In genomic region chr9:23363139-23363538, GRCm38 (mm10) we compare ENCODE assay signal across 32 mouse cellular contexts.
DNase-seq lines count a peak whose midpoint lies in the region; ATAC-seq and TF ChIP-seq lines count a peak whose summit lies in the region.
"Had no signal": no experiment of that assay in that cellular context is flagged by ENCODE, and none has a peak within 500 bp of the region (broad histone marks: within the 10 kb centered on the region; RNA-seq: fewer than 3 reads in every experiment).

No protein-coding gene starts in this region.

- 0 out of 2 replicates have a peak, but pooled peaks have one; percentile 34 for ATAC-seq in embryonic facial prominence, embryonic 11.5 days (replicated peaks; ENCODE audit: insufficient number of reproducible peaks, low FRiP score, low TSS enrichment, low read depth)
- peak; percentile 59; the same call in 1 of the 2 replicates for ATAC-seq in limb, embryonic 13.5 days (ENCODE audit: low FRiP score, low read depth)
- ATAC-seq: activated CD4-positive, CD25-positive, alpha-beta regulatory T cell, adult 4 months; forebrain, embryonic 13.5 days; inflammation-experienced regulatory T-cells, adult 6 months; midbrain, embryonic 13.5 days had no signal

- 39% methylated on average over 2 of the region's 2 CpGs for WGBS in kidney, adult 2 months
- WGBS in embryonic facial prominence, embryonic 11.5 days: 34% methylated on average over 2 of the region's 2 CpGs
- 27% methylated on average over 2 of the region's 2 CpGs for WGBS in limb, embryonic 13.5 days

- H3K4me3 ChIP-seq in kidney, adult 2 months (ENCODE audit: insufficient read depth, low read depth, low read length): no peak overlapping the region
- no peak overlapping the region for H3K4me3 ChIP-seq in embryonic facial prominence, embryonic 11.5 days (ENCODE audit: low read depth, low read length)
- no peak overlapping the region for H3K4me3 ChIP-seq in limb, embryonic 13.5 days
- H3K4me3 ChIP-seq: forebrain, embryonic 13.5 days; heart, embryonic 10.5 days; hindbrain, embryonic 15.5 days; layer of hippocampus, adult 2 months; liver, embryonic 13.5 days; midbrain, embryonic 13.5 days; neural tube, embryonic 13.5 days had no signal

- H3K9ac ChIP-seq in embryonic facial prominence, embryonic 11.5 days (replicated peaks; ENCODE audit: low read length): no peak overlapping the region
- H3K9ac ChIP-seq in limb, embryonic 13.5 days: no peak overlapping the region
- H3K9ac ChIP-seq: forebrain, embryonic 13.5 days; hindbrain, embryonic 15.5 days; liver, embryonic 13.5 days; midbrain, embryonic 13.5 days; neural tube, embryonic 13.5 days had no signal

- no peak overlapping the region for H3K4me2 ChIP-seq in embryonic facial prominence, embryonic 11.5 days (ENCODE audit: low read depth, low read length)
- 0 out of 2 replicates have a peak overlapping the region, but pooled peaks have one; percentile 5 for H3K4me2 ChIP-seq in limb, embryonic 13.5 days (replicated peaks)
- H3K4me2 ChIP-seq: forebrain, embryonic 13.5 days; hindbrain, embryonic 15.5 days; liver, embryonic 13.5 days; midbrain, embryonic 13.5 days; neural tube, embryonic 13.5 days had no signal

- H3K36me3 ChIP-seq in kidney, adult 2 months (ENCODE audit: control insufficient read depth, insufficient read depth, low read length): no peaks in the 10 kb centered on the region
- no peaks in the 10 kb centered on the region for H3K36me3 ChIP-seq in embryonic facial prominence, embryonic 11.5 days (replicated peaks; ENCODE audit: control insufficient read depth, insufficient read depth, low read depth, low read length)
- no peaks in the 10 kb centered on the region for H3K36me3 ChIP-seq in limb, embryonic 13.5 days
- H3K36me3 ChIP-seq: heart, embryonic 10.5 days; hindbrain, embryonic 15.5 days; liver, embryonic 13.5 days; midbrain, embryonic 13.5 days; neural tube, embryonic 13.5 days had no signal

- no peak for TF ChIP-seq CTCF in kidney, adult 2 months (conservative IDR thresholded peaks at IDR 0.05; ENCODE audit: insufficient read depth, insufficient read length, low read depth, low read length)

- no peak overlapping the region for H3K27ac ChIP-seq in kidney, adult 2 months (ENCODE audit: insufficient read depth, low read depth, low read length)
- peak overlapping the region; percentile 62 for H3K27ac ChIP-seq in embryonic facial prominence, embryonic 11.5 days (replicated peaks; ENCODE audit: low read depth, low read length)
- H3K27ac ChIP-seq in limb, embryonic 13.5 days: peak overlapping the region; percentile 56; the same call in 1 of the 2 replicates
- H3K27ac ChIP-seq: forebrain, embryonic 13.5 days; heart, embryonic 10.5 days; hindbrain, embryonic 15.5 days; layer of hippocampus, adult 2 months; liver, embryonic 13.5 days; macrophage; midbrain, embryonic 13.5 days; neural tube, embryonic 13.5 days; stomach, postnatal 0 days had no signal

- peak; percentile 15 for DNase-seq in adrenal gland, postnatal 10 days
- DNase-seq in adrenal gland, adult (ENCODE audit: inconsistent age in 2 of 2, low spot score in 1 of 2): no peak
- DNase-seq in kidney, adult 2 months: peak; percentile 22
- no peak for DNase-seq in kidney, adult 18-20 months
- peak; percentile 54 for DNase-seq in embryonic facial prominence, embryonic 11.5 days (ENCODE audit: low spot score)
- DNase-seq in frontal cortex, adult 2 months (ENCODE audit: extremely low spot score in 1 of 2, low spot score in 1 of 2): no peak
- DNase-seq in layer of hippocampus, adult 9-10 months (ENCODE audit: low spot score): no peak
- DNase-seq: adrenal gland, postnatal 14 days; cerebellum, adult 11 months; cerebellum, adult 9-11 months; gastrocnemius, postnatal 14 days; heart, postnatal 36 days; kidney, postnatal 36 days; left cerebral cortex, postnatal 4 days; liver, embryonic 13.5 days; lung, adult 18-20 months; lung, postnatal 10 days; right cerebral cortex, postnatal 4 days; thymus, adult 18-20 months; thymus, postnatal 25 days had no signal

- no peaks in the 10 kb centered on the region for H3K27me3 ChIP-seq in kidney, adult 2 months (replicated peaks; ENCODE audit: control insufficient read depth, insufficient read depth, low read length)
- no peaks in the 10 kb centered on the region for H3K27me3 ChIP-seq in embryonic facial prominence, embryonic 11.5 days (ENCODE audit: control insufficient read depth, insufficient read depth, low read length)
- H3K27me3 ChIP-seq in limb, embryonic 13.5 days: 0 out of 2 replicates have a peak, but pooled peaks cover 7% of the 10 kb centered on the region
- H3K27me3 ChIP-seq: CH12.LX; forebrain, embryonic 13.5 days; hindbrain, embryonic 15.5 days; liver, embryonic 13.5 days; midbrain, embryonic 13.5 days; neural tube, embryonic 13.5 days had no signal

- no peaks in the 10 kb centered on the region for H3K4me1 ChIP-seq in kidney, adult 2 months (ENCODE audit: control insufficient read depth, insufficient read depth, low read length)
- no peaks in the 10 kb centered on the region for H3K4me1 ChIP-seq in embryonic facial prominence, embryonic 11.5 days (ENCODE audit: control insufficient read depth, insufficient read depth, low read length)
- H3K4me1 ChIP-seq in limb, embryonic 13.5 days: peaks cover 20% of the 10 kb centered on the region
- H3K4me1 ChIP-seq: forebrain, embryonic 13.5 days; heart, embryonic 10.5 days; hindbrain, embryonic 15.5 days; liver, embryonic 13.5 days; midbrain, embryonic 13.5 days; neural tube, embryonic 13.5 days had no signal

- TF ChIP-seq POLR2A in kidney, adult 2 months (IDR thresholded peaks at IDR 0.05; ENCODE audit: low read depth, low read length): no peak

- no peaks in the 10 kb centered on the region for H3K9me3 ChIP-seq in embryonic facial prominence, embryonic 11.5 days (replicated peaks; ENCODE audit: control insufficient read depth, low read length)
- no peaks in the 10 kb centered on the region for H3K9me3 ChIP-seq in limb, embryonic 13.5 days
- H3K9me3 ChIP-seq: heart, embryonic 10.5 days; hindbrain, embryonic 15.5 days; liver, embryonic 13.5 days; neural tube, embryonic 13.5 days had no signal

Comparison
In these comparisons a context has a peak if more than half of its experiments do, and no peak if none do; other contexts are left out.
1. DNase-seq: peak in adrenal gland, postnatal 10 days (single experiment), kidney, adult 2 months (single experiment) and embryonic facial prominence, embryonic 11.5 days (single experiment); none in adrenal gland, adult (0 of 2), kidney, adult 18-20 months (single experiment), frontal cortex, adult 2 months (0 of 2) and layer of hippocampus, adult 9-10 months (single experiment).